Mouse (Mus musculus) spleen, adult 2 months (tissue): Measurements from ENCODE around the gene Slc9a3. TPM values are rescaled to one million over a fixed set of nuclear protein-coding genes. Genes with fewer than 3 reads are reported as not detected.

Source experiments
- DNase-seq, 2 experiments: peaks; one replicate each; pipeline versions ENCODE4 v3.0.0 to v3.0.0-alpha.2; 2012 to 2021; ENCODE audit warnings: low spot score in 2 of 2, low read depth in 1 of 2
- H3K27ac ChIP-seq: fragments of 200-500 bp; 2 replicates; pipeline ENCODE4 v1.5.1; 2012; ENCODE audit warnings: low read length, inconsistent platforms; ENCODE audit not compliant: insufficient read depth
- H3K27me3 ChIP-seq: fragments of 200-500 bp; 2 replicates; pipeline ENCODE4 v1.6.1; 2012; ENCODE audit warnings: mild to moderate bottlenecking, moderate library complexity, low read length, inconsistent platforms; ENCODE audit not compliant: control insufficient read depth, insufficient read depth
- H3K36me3 ChIP-seq: fragments of 200-500 bp; 2 replicates; pipeline ENCODE4 v1.6.1; 2012; ENCODE audit warnings: mild to moderate bottlenecking, low read length, inconsistent platforms; ENCODE audit not compliant: control insufficient read depth, insufficient read depth
- H3K4me1 ChIP-seq: fragments of 200-500 bp; 2 replicates; pipeline ENCODE4 v1.6.1; 2011; ENCODE audit warnings: inconsistent platforms; ENCODE audit not compliant: control insufficient read depth, insufficient read depth, insufficient read length
- H3K4me3 ChIP-seq: fragments of 200-500 bp; 2 replicates; pipeline ENCODE4 v1.5.1; 2011; ENCODE audit warnings: mild to moderate bottlenecking, inconsistent platforms; ENCODE audit not compliant: insufficient read depth, insufficient read length; ENCODE audit errors: extremely low read depth
- CTCF ChIP-seq: fragments of 200-500 bp; IDR thresholded peaks from 2 replicates; pipeline ENCODE4 v1.5.1; 2011; ENCODE audit warnings: mild to moderate bottlenecking, inconsistent platforms; ENCODE audit not compliant: insufficient read depth, insufficient read length, insufficient replicate concordance; ENCODE audit errors: extremely low read depth
- POLR2A ChIP-seq: fragments of 200-500 bp; IDR thresholded peaks from 2 replicates; pipeline ENCODE4 v1.6.1; 2011; ENCODE audit warnings: low read depth, low read length, inconsistent platforms
- WGBS: fragments of 180-500 bp; shearing (Covaris S2); methylation state at CpG from one replicate; pipeline ENCODE4 v1.1.7; 2018; 5-methylcytosine and 5-hydroxymethylcytosine counted together
- polyA plus RNA-seq: library from polyadenylated mRNA; depleted of rRNA; stranded (reverse); fragments of >200 nt; gene quantifications from 2 replicates; pipeline ENCODE4 v1.2.3, GENCODE M21; 2012

Gene Slc9a3
- polyA plus RNA-seq, 1 experiment: 0.01 TPM

- no peaks in the 10 kb centered on the region for H3K4me1 ChIP-seq
- H3K27me3 ChIP-seq: peaks cover 3% of the 10 kb centered on the region; the same call in 1 of the 2 replicates
- 43% methylated on average over 14 of the region's 14 CpGs for WGBS
- no peak for TF ChIP-seq POLR2A
- no peak for TF ChIP-seq CTCF
- no peaks in the 10 kb centered on the region for H3K36me3 ChIP-seq
- no peak for DNase-seq
- H3K4me3 ChIP-seq: no peak overlapping the region
- no peak overlapping the region for H3K27ac ChIP-seq
These were observed 606 bp downstream of the Slc9a3 start for GRCm38 (mm10) chr13:74121795-74122330.

DNA sequence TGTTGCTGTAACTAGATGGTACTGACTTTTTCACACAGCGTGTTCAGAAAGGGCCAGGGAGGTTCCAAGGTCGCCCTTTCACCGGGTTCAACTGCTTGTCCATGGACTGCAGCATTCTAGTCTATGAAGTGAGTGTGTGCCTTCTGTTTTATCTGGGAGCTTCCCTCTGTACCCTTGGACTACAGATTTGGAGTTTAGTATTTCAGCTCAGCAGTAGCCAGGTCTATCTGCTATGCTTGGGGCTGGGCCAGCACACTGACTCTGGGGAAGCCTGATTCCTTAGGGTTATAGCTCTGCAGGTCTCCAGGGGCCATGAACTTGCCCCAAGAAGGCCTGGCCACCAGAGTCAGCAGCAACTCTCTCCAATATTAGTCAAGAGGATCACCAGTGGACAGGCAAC is 1.4 kb downstream of the Slc9a3 start:
- 78% methylated on average over 3 of the region's 3 CpGs for WGBS
- peaks cover 3% of the 10 kb centered on the region; the same call in 1 of the 2 replicates for H3K27me3 ChIP-seq
- H3K4me1 ChIP-seq: no peaks in the 10 kb centered on the region
- no peak for DNase-seq
- H3K4me3 ChIP-seq: no peak overlapping the region
- no peak for TF ChIP-seq POLR2A
- TF ChIP-seq CTCF: no peak
- H3K36me3 ChIP-seq: no peaks in the 10 kb centered on the region
- H3K27ac ChIP-seq: no peak overlapping the region

DNA sequence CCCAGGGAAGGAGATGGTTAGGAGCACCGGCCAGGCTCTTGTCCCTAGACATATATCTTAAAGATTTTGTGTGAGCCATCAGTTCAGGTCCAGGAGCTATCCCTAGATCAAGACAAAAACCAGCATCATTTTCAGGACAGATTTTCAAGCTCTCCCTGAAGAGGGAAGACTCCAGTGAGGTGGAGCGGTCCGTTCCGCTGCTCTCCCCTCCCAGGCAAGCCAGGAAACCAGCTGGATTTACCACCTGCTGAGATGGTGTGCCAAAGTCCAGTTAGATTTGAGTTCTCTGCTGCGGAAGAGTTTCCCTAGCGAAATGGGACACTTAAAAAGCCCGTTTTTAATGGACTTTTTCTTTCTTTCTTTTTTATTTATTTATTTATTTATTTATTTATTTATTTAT is 6.3 kb downstream of the Slc9a3 start:
- WGBS: 84% methylated on average over 7 of the region's 7 CpGs
- Histone ChIP-seq H3K4me1 (no peaks in the 10 kb centered on the region), H3K27me3 (no peaks in the 10 kb centered on the region), H3K27ac (no peak overlapping the region), H3K4me3 (no peak overlapping the region), H3K36me3 (no peaks in the 10 kb centered on the region)
- TF ChIP-seq CTCF (no peak), POLR2A (no peak)
- DNase-seq: no peak

- WGBS: 89% methylated on average over 6 of the region's 6 CpGs
- H3K36me3 ChIP-seq: no peaks in the 10 kb centered on the region
- H3K27ac ChIP-seq: no peak overlapping the region
- no peak overlapping the region for H3K4me3 ChIP-seq
- TF ChIP-seq CTCF (no peak), POLR2A (no peak)
- no peaks in the 10 kb centered on the region for H3K4me1 ChIP-seq
- no peaks in the 10 kb centered on the region for H3K27me3 ChIP-seq
- DNase-seq: no peak
These were observed 8.7 kb downstream of the Slc9a3 start for GRCm38 (mm10) chr13:74129909-74130308.

DNA sequence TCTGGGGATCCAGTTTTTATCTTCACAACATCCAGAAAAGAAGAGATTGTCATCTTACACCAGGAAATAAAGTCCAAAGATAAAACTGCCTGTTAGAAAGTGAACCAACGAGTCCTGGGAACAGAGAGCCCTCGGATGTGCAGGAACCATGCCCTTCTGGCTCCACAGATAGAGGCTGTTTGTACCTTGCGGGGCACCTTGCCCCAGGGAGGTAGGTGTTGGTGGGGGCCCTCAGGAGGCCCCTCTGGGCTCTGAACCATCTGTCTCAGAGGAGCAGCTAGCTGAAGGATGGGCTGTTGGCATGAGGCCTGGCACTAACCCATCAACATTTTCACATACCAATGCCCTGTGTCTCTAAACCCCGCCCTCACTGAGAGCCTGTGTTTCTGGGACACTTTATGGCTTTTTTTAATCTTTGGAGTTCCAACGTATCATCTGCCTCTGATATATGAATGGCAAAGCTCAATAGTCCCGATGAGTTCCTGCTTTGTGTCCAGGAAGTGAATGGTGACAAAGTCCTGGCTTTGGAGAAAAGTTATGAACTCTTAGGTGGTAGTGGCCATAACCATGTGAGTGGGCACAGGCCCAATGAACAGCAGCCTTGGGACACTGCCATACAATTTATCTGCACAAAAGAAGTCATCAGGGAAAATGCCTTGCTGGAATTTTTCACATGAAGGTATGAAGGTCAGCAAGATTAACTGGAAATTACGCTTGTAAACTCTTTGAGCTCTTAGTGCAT is 17.8 kb downstream of the Slc9a3 start:
- Histone ChIP-seq H3K27me3 (no peaks in the 10 kb centered on the region), H3K4me3 (no peak overlapping the region), H3K36me3 (no peaks in the 10 kb centered on the region), H3K27ac (no peak overlapping the region), H3K4me1 (no peaks in the 10 kb centered on the region)
- no peak for DNase-seq
- whole genome bisulfite sequencing: 84% methylated on average over 7 of the region's 7 CpGs
- TF ChIP-seq POLR2A: no peak
- TF ChIP-seq CTCF: no peak

DNA sequence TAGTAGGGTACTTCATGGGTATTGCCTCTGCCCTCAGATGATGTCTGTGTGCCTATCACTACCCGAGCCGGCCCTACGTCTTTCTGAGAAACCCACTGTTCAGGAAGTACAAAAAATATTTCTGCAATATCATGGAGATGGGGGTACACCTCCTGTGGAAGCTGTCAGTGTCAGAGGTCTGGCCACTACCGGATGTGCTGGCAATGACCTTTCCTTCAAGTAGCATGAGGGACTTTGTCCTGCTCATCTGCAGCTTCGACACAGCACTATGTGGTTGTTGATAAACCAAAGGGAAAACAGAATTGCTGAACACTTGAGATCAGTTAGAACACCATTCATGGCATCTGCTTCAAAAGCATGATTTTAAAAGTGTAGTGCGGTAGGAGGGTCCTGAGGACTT is 19.5 kb downstream of the Slc9a3 start:
- no peak for DNase-seq
- Histone ChIP-seq H3K36me3 (no peaks in the 10 kb centered on the region), H3K27me3 (no peaks in the 10 kb centered on the region), H3K4me1 (no peaks in the 10 kb centered on the region), H3K27ac (no peak overlapping the region), H3K4me3 (no peak overlapping the region)
- TF ChIP-seq POLR2A (no peak), CTCF (no peak)
- WGBS: 91% methylated on average over 6 of the region's 6 CpGs

DNA sequence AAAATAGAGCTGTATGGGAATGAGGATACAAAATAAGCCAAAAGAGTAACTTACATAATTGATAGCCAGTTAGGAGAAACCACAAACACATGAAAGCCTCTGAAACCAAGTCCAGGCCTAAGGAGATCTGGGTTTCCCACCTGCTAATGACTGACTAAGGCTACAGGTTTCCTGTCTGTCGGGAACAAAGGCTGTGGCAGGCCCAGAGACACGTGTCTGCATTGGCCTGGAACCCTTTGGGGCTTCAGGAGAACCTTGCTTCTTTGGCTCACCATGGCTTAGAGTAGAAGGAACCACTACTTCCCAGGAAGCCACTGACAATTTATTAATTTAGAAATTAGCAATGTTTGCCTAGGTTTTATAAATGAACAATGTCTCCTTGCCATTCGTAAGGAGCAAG is 22.0 kb downstream of the Slc9a3 start:
- no peak for DNase-seq
- H3K27me3 ChIP-seq: no peaks in the 10 kb centered on the region
- H3K36me3 ChIP-seq: no peaks in the 10 kb centered on the region
- H3K4me1 ChIP-seq: no peaks in the 10 kb centered on the region
- 52% methylated on average over 3 of the region's 3 CpGs for WGBS
- TF ChIP-seq POLR2A (no peak), CTCF (no peak)
- no peak overlapping the region for H3K4me3 ChIP-seq
- no peak overlapping the region for H3K27ac ChIP-seq
